Mouse (Mus musculus) midbrain, embryonic 10.5 days (tissue): ENCODE measurements around the gene Mbl2. TPM values are rescaled to one million over a fixed set of nuclear protein-coding genes. Genes with fewer than 3 reads are reported as not detected.
"Not testable (repeated sequence)": the region's sequence is repeated elsewhere in the genome, so short reads cannot be mapped to it uniquely, and the experiment has no call there.

Source experiments
- DNase-seq: peaks from one replicate; pipeline ENCODE4 v3.0.0-alpha.2; 2017; ENCODE audit warnings: low spot score
- H3K27ac ChIP-seq: fragments of 300-500 bp; sonication (generic); replicated peaks from 2 replicates; pipeline ENCODE4 v1.5.1; 2016; ENCODE audit warnings: mild to moderate bottlenecking
- H3K27me3 ChIP-seq: fragments of 300-500 bp; sonication (generic); 2 replicates; pipeline ENCODE4 v1.6.1; 2016; ENCODE audit warnings: low read depth, mild to moderate bottlenecking; ENCODE audit not compliant: poor library complexity, severe bottlenecking
- H3K36me3 ChIP-seq: fragments of 300-500 bp; sonication (generic); 2 replicates; pipeline ENCODE4 v1.6.1; 2016; ENCODE audit warnings: mild to moderate bottlenecking, moderate library complexity
- H3K4me1 ChIP-seq: fragments of 300-500 bp; sonication (generic); 2 replicates; pipeline ENCODE4 v1.6.1; 2016
- H3K4me3 ChIP-seq: fragments of 300-500 bp; sonication (generic); 2 replicates; pipeline ENCODE4 v1.5.1; 2016; ENCODE audit warnings: mild to moderate bottlenecking, moderate library complexity
- H3K9me3 ChIP-seq: fragments of 300-500 bp; sonication (generic); replicated peaks from 2 replicates; pipeline ENCODE4 v1.6.1; 2016; ENCODE audit warnings: mild to moderate bottlenecking
- WGBS: fragments of 180-500 bp; shearing (Covaris S2); methylation state at CpG from one replicate; pipeline ENCODE4 v1.1.7; 2016; 5-methylcytosine and 5-hydroxymethylcytosine counted together
- polyA plus RNA-seq: library from polyadenylated mRNA; unstranded; fragments of >200 nt; fragmentation: Nextera tagmentation; extraction: Ambion mirVana; gene quantifications from 2 replicates; pipeline ENCODE4 v1.2.1, GENCODE M21; 2016

Gene Mbl2
- polyA plus RNA-seq, result not detected in 2 replicates

DNA sequence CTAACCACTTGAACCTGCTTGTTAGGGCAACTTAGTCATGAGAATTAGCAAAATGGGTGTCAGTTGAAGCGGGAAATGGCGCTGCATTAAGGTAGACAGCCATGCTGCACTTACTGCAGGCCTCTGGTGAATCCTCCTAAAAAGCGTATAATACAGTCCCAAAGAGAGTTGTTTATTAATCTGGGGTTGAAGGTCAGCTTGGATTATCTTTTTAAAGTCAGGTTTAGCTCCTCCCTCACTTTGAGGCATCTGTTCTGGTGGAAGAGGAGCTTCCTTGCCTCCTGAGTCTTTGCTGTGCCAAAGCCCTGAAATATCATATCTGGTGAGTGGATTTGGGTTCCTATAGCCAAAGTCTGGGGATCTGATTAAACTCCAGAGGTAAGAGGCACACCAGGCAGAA is at the start of gene Mbl2:
Gene Mbl2 (plus strand): TSS at position 252 of the 400 bp plus-strand sequence.
- Histone ChIP-seq H3K4me3 (no peak within 1 kb of the TSS), H3K36me3 (no peaks in the 10 kb centered on the region), H3K27me3 (no peaks in the 10 kb centered on the region), H3K27ac (no peak within 1 kb of the TSS), H3K9me3 (no peaks in the 10 kb centered on the region), H3K4me1 (no peaks in the 10 kb centered on the region)
- WGBS, result 83% methylated on average over 3 of the region's 3 CpGs
- no peak for DNase-seq

DNA sequence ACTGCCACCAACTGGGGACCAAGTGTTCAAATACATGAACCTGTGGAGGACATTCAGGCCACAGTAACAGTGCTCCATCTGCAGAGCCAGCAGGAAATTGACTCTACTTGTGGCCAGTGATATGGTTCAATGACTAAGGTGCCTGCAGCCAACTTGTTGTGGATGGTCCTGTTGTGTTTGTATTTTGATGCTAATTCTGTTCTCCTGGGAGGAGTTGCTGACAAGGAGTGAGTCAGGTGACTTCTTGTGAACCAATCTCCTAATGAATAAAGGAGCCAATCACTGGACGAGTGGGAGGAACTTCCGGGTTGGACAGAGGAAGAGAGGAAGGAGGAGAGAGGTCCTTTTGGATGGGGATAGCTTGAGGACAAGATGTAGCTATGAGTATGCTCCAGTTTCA is 47.2 kb upstream of the Mbl2 start:
- no peak for DNase-seq

DNA sequence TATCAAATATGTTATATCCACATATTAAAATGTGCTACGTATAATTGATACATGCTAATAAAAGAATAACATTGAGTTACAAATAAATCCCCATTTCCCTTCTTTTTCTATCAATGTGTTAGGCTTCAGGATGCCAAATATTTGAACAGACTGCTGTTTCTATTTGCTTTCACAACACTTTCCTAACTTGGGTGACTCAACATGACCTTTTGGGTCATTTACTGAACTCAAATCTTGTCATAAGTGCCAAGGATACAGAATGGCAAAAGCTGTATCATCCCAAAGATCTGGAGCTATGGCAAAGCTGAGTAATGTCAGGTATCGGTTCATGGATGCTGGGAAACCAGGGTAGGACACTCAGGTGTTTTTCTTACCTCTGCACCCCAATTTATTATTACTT is 45.5 kb upstream of the Mbl2 start:
- no peak for DNase-seq
- WGBS, result 95% methylated on average over 2 of the region's 2 CpGs
- no peak overlapping the region for H3K4me3 ChIP-seq

More for the DNA sequence above, 47.2 kb upstream of the Mbl2 start:
- Histone ChIP-seq H3K27ac (no peak overlapping the region), H3K36me3 (no peaks in the 10 kb centered on the region), H3K9me3 (peaks cover 15% of the 10 kb centered on the region), H3K4me3 (no peak overlapping the region), H3K4me1 (no peaks in the 10 kb centered on the region), H3K27me3 (no peaks in the 10 kb centered on the region)
- 78% methylated on average over 2 of the region's 2 CpGs for WGBS

DNA sequence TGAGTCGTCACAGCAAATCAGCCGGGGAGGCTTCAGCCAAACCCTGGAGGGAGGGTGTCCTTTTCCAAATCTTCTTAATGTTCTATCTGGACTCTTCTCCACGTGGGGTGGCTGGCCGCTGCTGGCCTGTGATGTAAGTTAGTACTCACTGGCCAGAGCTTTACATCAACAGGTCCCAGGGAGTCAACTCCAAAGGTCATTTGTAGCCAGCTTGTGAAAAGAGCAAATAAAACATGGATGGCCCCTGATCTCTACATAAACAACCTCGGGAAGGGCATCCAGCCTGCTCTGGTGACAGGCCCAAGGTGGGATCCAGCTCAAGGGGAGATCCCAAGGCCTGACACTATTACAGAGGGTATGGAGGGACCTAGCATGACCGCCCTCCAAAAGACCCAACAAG is 37.7 kb upstream of the Mbl2 start:
- 79% methylated on average over 6 of the region's 6 CpGs for WGBS
- Histone ChIP-seq H3K36me3 (no peaks in the 10 kb centered on the region), H3K27me3 (no peaks in the 10 kb centered on the region), H3K27ac (no peak overlapping the region), H3K4me1 (no peaks in the 10 kb centered on the region), H3K9me3 (peaks cover 6% of the 10 kb centered on the region; the same call in 1 of the 2 replicates), H3K4me3 (no peak overlapping the region)
- no peak for DNase-seq

More for the DNA sequence above, 45.5 kb upstream of the Mbl2 start:
- no peaks in the 10 kb centered on the region for H3K36me3 ChIP-seq
- no peaks in the 10 kb centered on the region for H3K4me1 ChIP-seq
- no peaks in the 10 kb centered on the region for H3K27me3 ChIP-seq
- H3K27ac ChIP-seq, result no peak overlapping the region
- peaks cover 16% of the 10 kb centered on the region for H3K9me3 ChIP-seq

DNA sequence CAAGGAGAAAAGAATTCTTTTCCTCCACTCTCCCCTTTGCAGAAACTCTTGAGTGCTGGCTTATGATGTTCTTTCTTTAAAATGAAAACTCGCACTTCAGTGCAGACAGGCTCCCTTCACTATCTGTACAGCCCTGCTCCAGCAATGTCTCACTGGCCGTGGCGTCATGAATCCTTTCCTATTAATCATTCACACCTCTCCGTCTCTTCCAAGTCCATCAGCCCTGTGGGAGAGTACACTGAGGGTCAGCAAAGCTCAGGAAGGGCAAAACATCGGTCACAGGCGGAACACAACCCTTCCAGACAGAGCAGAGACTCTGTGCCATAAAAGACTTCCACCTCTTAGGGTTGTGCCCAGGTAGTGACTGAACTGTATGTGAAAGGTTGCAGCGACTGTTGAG is 30.6 kb upstream of the Mbl2 start:
- WGBS, result 90% methylated on average over 7 of the region's 7 CpGs
- Histone ChIP-seq H3K4me3 (no peak overlapping the region), H3K9me3 (no peaks in the 10 kb centered on the region), H3K4me1 (no peaks in the 10 kb centered on the region), H3K27ac (no peak overlapping the region), H3K36me3 (no peaks in the 10 kb centered on the region), H3K27me3 (no peaks in the 10 kb centered on the region)
- DNase-seq, result no peak

DNA sequence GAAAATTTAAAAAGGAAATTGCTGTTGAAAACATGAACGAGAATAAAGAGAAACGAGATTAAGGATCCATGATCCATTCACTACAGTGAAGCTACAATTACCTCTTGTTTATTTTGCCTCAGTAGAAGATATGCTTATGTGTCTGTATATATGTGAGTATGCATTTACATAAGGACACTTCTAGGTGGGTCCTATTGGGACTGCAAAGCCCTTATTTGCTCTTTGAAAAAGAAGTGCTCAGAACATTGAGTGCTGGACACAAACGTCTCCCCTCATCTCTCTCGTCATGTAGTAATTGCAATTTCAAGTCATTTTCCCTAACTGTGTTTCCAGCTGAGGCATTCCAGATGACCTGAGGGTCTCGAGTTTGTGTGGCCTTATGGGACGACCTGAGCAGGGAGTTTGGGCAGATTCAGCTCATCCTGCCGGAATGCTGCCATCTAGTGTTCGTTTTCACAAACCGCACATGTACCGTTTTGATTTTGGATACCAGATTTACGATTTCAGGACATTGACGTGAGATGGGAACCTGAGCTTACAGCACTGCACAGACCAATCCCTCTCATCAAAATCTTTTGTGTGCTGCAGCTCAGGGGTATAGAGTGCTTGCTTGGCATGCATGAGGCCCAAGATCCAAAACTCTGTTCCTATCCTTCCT is 27.5 kb upstream of the Mbl2 start:
- H3K36me3 ChIP-seq, result no peaks in the 10 kb centered on the region
- DNase-seq, result peak; percentile 66
- H3K4me1 ChIP-seq, result no peaks in the 10 kb centered on the region
- 23% methylated on average over 12 of the region's 12 CpGs for WGBS
- no peak overlapping the region for H3K4me3 ChIP-seq
- H3K9me3 ChIP-seq, result no peaks in the 10 kb centered on the region
- no peaks in the 10 kb centered on the region for H3K27me3 ChIP-seq
- H3K27ac ChIP-seq, result no peak overlapping the region

DNA sequence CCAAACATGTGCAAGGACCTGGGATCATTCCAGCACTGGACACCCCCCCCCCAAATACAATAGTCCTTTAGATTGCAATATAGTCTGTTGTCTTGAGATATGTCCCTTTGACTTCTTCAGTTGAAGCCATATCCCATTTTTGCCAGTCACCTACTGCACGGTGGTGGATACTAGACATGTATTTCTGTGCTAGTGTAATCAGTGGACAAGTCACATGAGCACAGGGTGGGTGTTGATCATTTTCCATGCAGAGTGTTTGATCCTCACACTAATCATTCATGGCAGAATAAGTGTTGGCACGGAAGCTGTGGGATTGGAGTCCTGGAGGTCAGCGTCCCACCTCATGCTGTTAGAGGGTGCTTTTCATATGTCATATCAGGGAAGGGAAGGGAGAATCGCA is 26.9 kb upstream of the Mbl2 start:
- Histone ChIP-seq H3K27ac (no peak overlapping the region), H3K4me3 (no peak overlapping the region), H3K36me3 (no peaks in the 10 kb centered on the region), H3K9me3 (no peaks in the 10 kb centered on the region), H3K27me3 (no peaks in the 10 kb centered on the region), H3K4me1 (no peaks in the 10 kb centered on the region)
- 83% methylated on average over 4 of the region's 4 CpGs for WGBS
- DNase-seq, result no peak

DNA sequence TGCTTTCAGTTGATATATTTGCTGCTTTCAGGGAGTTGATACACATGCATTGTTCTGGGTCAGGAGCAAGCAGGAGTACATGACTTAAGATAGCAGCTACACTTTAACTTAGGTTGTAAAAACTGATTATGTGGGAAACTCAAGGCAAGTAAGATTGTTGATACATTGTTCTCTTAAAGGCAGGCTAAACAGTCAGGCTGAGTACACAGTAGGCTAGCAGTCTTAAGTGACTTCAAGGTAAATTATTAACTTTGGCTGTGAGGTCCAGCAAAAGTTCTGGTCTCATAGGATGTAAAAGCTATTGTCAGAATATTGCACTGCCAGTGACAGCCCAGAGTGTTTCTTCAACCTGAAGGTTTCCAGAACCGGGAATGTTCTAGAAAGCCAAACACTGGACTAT is 25.8 kb upstream of the Mbl2 start:
- Histone ChIP-seq H3K27me3 (no peaks in the 10 kb centered on the region), H3K36me3 (no peaks in the 10 kb centered on the region), H3K9me3 (no peaks in the 10 kb centered on the region), H3K27ac (no peak overlapping the region), H3K4me1 (no peaks in the 10 kb centered on the region), H3K4me3 (no peak overlapping the region)
- 77% methylated on average over 1 of the region's 1 CpGs for WGBS
- DNase-seq, result no peak

DNA sequence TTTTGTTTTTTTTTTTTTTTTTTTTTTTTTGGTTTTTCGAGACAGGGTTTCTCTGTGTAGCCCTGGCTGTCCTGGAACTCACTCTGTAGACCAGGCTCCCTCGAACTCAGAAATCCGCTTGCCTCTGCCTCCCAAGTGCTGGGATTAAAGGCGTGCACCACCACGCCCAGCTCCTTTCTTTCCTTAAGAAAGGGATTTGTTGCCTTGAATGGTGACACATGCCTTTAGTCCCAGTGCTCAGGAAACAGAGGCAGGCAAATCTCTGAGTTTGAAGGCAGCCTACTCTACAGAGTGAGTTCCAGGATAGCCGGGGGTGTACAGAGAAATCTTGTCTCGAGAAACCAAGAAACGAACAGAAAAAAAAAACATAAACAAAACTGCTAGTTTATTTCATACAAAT is 23.7 kb upstream of the Mbl2 start:
- 85% methylated on average over 8 of the region's 8 CpGs for WGBS
- H3K4me1 ChIP-seq, H3K27ac ChIP-seq, H3K27me3 ChIP-seq, H3K4me3 ChIP-seq, H3K36me3 ChIP-seq, DNase-seq, H3K9me3 ChIP-seq: not testable (repeated sequence)

DNA sequence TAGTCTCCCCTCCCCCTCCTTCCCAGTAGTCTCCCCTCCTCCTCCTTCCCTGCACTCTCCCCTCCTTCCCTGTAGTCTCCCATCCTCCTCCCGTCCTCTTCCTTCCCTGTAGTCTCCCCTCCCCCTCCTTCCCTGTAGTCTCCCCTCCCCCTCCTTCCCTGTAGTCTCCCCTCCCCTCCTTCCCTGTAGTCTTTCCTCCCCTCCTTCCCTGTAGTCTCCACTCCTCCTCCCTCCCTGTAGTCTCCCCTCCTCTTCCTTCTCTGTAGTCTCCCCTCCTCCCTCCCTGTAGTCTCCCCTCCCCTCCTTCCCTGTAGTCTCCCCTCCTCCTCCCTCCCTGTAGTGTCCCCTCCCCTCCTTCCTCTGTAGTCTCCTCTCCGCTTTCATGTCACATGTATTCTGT is 18.7 kb upstream of the Mbl2 start:
- Histone ChIP-seq H3K4me3 (no peak overlapping the region), H3K27me3 (no peaks in the 10 kb centered on the region), H3K36me3 (no peaks in the 10 kb centered on the region), H3K9me3 (no peaks in the 10 kb centered on the region), H3K4me1 (no peaks in the 10 kb centered on the region), H3K27ac (no peak overlapping the region)
- no peak for DNase-seq
- WGBS, result 30% methylated on average over 2 of the region's 2 CpGs

DNA sequence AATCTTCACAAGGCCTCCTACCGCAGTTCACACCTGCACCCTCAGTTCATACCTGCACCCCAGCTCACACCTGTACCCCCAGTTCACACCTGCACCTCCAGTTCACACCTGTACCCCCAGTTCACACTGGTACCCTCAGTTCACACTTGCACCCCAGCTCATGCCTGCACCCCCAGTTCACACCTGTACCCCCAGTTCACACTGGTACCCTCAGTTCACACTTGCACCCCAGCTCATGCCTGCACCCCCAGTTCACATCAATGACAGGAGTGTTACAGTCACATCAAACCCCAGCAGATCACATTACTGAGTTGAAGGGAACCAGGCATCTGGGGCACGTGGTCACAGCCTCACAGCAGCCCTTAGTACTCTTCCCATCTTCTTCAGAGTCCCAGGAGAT is 17.0 kb upstream of the Mbl2 start:
- H3K4me3 ChIP-seq, DNase-seq, H3K9me3 ChIP-seq, H3K27me3 ChIP-seq, H3K27ac ChIP-seq, H3K4me1 ChIP-seq, H3K36me3 ChIP-seq: not testable (repeated sequence)
- WGBS, result 76% methylated on average over 2 of the region's 2 CpGs

DNA sequence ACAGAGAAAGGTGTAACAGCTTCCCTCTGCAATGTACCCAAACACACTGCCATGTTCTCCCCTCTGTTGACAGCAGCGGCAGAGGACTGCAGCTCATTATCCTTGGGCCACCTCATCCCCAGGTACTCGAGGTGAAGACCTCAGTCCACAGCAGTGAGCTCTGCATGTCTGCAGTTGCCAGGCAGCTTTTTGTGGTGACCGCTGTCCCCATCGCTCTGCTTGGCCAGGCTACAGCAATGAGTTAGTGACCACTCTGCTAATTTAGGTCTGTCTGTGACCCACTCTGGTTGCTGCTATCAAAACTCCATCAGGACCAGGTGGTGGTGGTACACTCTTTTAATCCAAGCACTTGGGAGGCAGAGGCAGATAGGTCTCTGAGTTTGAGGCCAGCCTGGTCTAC is 16.6 kb upstream of the Mbl2 start:
- H3K4me1 ChIP-seq, result no peaks in the 10 kb centered on the region
- no peak overlapping the region for H3K27ac ChIP-seq
- H3K4me3 ChIP-seq, result no peak overlapping the region
- H3K36me3 ChIP-seq, result no peaks in the 10 kb centered on the region
- H3K9me3 ChIP-seq, result no peaks in the 10 kb centered on the region
- WGBS, result 81% methylated on average over 4 of the region's 4 CpGs
- DNase-seq, result no peak
- H3K27me3 ChIP-seq, result no peaks in the 10 kb centered on the region

DNA sequence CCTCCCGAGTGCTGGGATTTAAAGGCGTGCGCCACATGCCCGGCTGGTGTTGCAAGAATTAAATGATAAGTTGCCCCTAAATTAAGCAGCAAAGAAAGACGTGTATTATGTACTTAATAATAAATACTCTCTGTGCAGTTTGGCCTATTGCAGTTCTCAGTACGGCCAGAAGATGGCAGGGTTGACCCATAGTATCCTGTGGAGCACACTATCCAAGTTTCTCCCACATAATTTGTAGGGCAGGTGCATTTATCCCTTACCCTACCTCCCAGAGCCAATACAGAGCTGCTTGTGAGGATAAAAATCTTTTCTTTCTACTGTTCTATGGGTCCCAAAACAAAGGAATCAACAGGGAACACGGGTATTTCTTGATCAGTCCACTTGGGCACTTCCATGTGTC is 15.4 kb upstream of the Mbl2 start:
- peak; percentile 55 for DNase-seq
- no peaks in the 10 kb centered on the region for H3K4me1 ChIP-seq
- WGBS, result 33% methylated on average over 7 of the region's 7 CpGs
- H3K27ac ChIP-seq, result no peak overlapping the region
- H3K27me3 ChIP-seq, result no peaks in the 10 kb centered on the region
- H3K9me3 ChIP-seq, result no peaks in the 10 kb centered on the region
- no peak overlapping the region for H3K4me3 ChIP-seq
- no peaks in the 10 kb centered on the region for H3K36me3 ChIP-seq

DNA sequence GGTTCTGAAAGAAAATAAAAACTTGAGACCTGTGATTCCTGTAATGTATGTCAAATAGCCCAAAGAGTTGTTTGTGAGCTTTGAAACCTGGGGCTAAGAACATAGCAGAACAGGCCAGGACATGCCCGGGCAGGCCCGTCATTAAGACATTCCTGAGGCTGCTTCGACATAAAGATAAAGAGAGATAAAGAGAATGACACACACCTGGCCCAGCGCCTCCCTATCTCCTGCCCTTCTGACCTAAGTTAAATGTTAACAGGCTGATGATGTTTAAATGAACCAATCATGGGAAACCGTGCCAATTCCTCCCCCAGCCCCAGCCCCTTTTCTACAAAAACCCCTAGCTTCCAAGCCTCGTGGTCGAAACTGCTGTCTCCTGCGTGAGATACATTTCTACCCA is 10.1 kb upstream of the Mbl2 start:
- H3K27me3 ChIP-seq, H3K9me3 ChIP-seq, H3K4me3 ChIP-seq, H3K27ac ChIP-seq, H3K4me1 ChIP-seq, DNase-seq, H3K36me3 ChIP-seq: not testable (repeated sequence)
- 88% methylated on average over 8 of the region's 8 CpGs for WGBS
